7 mouse cellular contexts compared by ENCODE assay signal in genomic region chr5:110809667-110810325, GRCm38 (mm10). TPM values are rescaled to one million over a fixed set of nuclear protein-coding genes. Genes with fewer than 3 reads are reported as not detected.
DNase-seq lines count a peak whose midpoint lies in the region; ATAC-seq lines count a peak whose summit lies in the region.

Ulk1 (minus strand) TSS chr5:110810097.

- no peaks in the 10 kb centered on the region for H3K9me3 ChIP-seq in intestine, embryonic 15.5 days
- no peaks in the 10 kb centered on the region for H3K9me3 ChIP-seq in midbrain, embryonic 10.5 days (replicated peaks)

- peak within 1 kb of the TSS; percentile 86 for H3K27ac ChIP-seq in intestine, embryonic 15.5 days
- peak within 1 kb of the TSS; percentile 97 for H3K27ac ChIP-seq in midbrain, embryonic 10.5 days (replicated peaks)

- H3K36me3 ChIP-seq in intestine, embryonic 15.5 days = no peaks in the 10 kb centered on the region
- H3K36me3 ChIP-seq in midbrain, embryonic 10.5 days = peaks cover 31% of the 10 kb centered on the region

- peak within 1 kb of the TSS; percentile 90 for H3K4me2 ChIP-seq in intestine, embryonic 15.5 days (replicated peaks)

- peaks cover 22% of the 10 kb centered on the region for H3K4me1 ChIP-seq in intestine, embryonic 15.5 days (replicated peaks)
- peaks cover 38% of the 10 kb centered on the region for H3K4me1 ChIP-seq in midbrain, embryonic 10.5 days

- under 1% methylated on average over 80 of the region's 80 CpGs for WGBS in intestine, embryonic 15.5 days
- under 1% methylated on average over 80 of the region's 80 CpGs for WGBS in midbrain, embryonic 10.5 days

- ATAC-seq in intestine, embryonic 15.5 days = peak; percentile 97

- H3K27me3 ChIP-seq in intestine, embryonic 15.5 days (replicated peaks) = no peaks in the 10 kb centered on the region
- no peaks in the 10 kb centered on the region for H3K27me3 ChIP-seq in midbrain, embryonic 10.5 days (ENCODE audit: low read depth, poor library complexity, severe bottlenecking)

- peak within 1 kb of the TSS; percentile 96 for H3K9ac ChIP-seq in intestine, embryonic 15.5 days

- peak within 1 kb of the TSS; percentile 96 for H3K4me3 ChIP-seq in intestine, embryonic 15.5 days (replicated peaks)
- H3K4me3 ChIP-seq in midbrain, embryonic 10.5 days = peak within 1 kb of the TSS; percentile 95

- intact Hi-C loops in gastrocnemius, postnatal 36 days (cut with DNase I) = loop anchor here (5.0 kb wide), 1 partner anchor 37 kb away; the partner anchor contains the start of gene Ep400
- intact Hi-C loops in left cerebral cortex, postnatal 25 days (cut with DNase I) = no loop called here

- DNase-seq in adrenal gland, adult 18-20 months (ENCODE audit: low spot score in 2 of 2) = peak; percentile 99
- peak; percentile 100 for DNase-seq in embryo, embryonic 11 days
- DNase-seq in gastrocnemius, postnatal 36 days = peak; percentile 99 to 100
- peak; percentile 98 to 100 for DNase-seq in left cerebral cortex, postnatal 25 days (ENCODE audit: low spot score in 2 of 2)
- DNase-seq in midbrain, embryonic 10.5 days (ENCODE audit: low spot score) = peak; percentile 99
- DNase-seq in right cerebral cortex, postnatal 4 days = peak; percentile 99

RNA-seq across cellular contexts. Expression of gene Ulk1, which starts in this region (rescaled TPM):
- total RNA-seq in adrenal gland, adult 18-20 months (2021) = 10 to 100 TPM; 39.6 to 50.7 TPM
- total RNA-seq in gastrocnemius, postnatal 36 days (2021) = 10 to 100 TPM; 46.3 to 49.4 TPM
- 10.3 and 12.4 TPM in 2 replicates for polyA plus RNA-seq in intestine, embryonic 15.5 days (2015; fragmentation: Nextera tagmentation; extraction: Ambion mirVana)
- 10 to 100 TPM; 66.8 to 72.7 TPM for total RNA-seq in left cerebral cortex, postnatal 25 days (2021)
- 18.4 and 23.6 TPM in 2 replicates for polyA plus RNA-seq in midbrain, embryonic 10.5 days (2016; fragmentation: Nextera tagmentation; extraction: Ambion mirVana)

Comparison
In these comparisons a context has a peak if more than half of its experiments do, and no peak if none do; other contexts are left out.
1. Peak in every context shown above with its lines: DNase-seq, ATAC-seq, H3K4me3 ChIP-seq and H3K27ac ChIP-seq.